Mouse (Mus musculus) intestine, embryonic 16.5 days (tissue): ENCODE measurements at regions not wholly inside any gene's neighbourhood (a gene's known extent, or its start where the extent isn't known, plus 50 kb on each side); places are given as distances from the start of the nearest gene placed in this dataset.

Experiments used
- ATAC-seq: fragments of 200-750 bp; cut with Nextera tagmentation; 2 replicates; pipeline ENCODE4 v1.8.0; 2017; ENCODE audit warnings: moderate TSS enrichment, moderate library complexity
- H3K27ac ChIP-seq: fragments of 300-500 bp; sonication (generic); 2 replicates; pipeline ENCODE4 v1.5.1; 2014; ENCODE audit warnings: mild to moderate bottlenecking, low read length
- H3K27me3 ChIP-seq: fragments of 300-500 bp; sonication (generic); replicated peaks from 2 replicates; pipeline ENCODE4 v1.6.1; 2014; ENCODE audit warnings: low read length, control low read depth, mixed read lengths; ENCODE audit not compliant: control insufficient read depth, insufficient read depth
- H3K36me3 ChIP-seq: fragments of 300-500 bp; sonication (generic); 2 replicates; pipeline ENCODE4 v1.6.1; 2014; ENCODE audit warnings: low read length, control low read depth; ENCODE audit not compliant: control insufficient read depth, insufficient read depth
- H3K4me1 ChIP-seq: fragments of 300-500 bp; sonication (generic); 2 replicates; pipeline ENCODE4 v1.6.1; 2014; ENCODE audit warnings: low read length, control low read depth, mixed read lengths; ENCODE audit not compliant: control insufficient read depth, insufficient read depth
- H3K4me2 ChIP-seq: fragments of 300-500 bp; sonication (generic); 2 replicates; pipeline ENCODE4 v1.6.1; 2014; ENCODE audit warnings: low read depth, low read length, control low read depth
- H3K4me3 ChIP-seq: fragments of 300-500 bp; sonication (generic); 2 replicates; pipeline ENCODE4 v1.5.1; 2014; ENCODE audit warnings: mild to moderate bottlenecking, low read length
- H3K9ac ChIP-seq: fragments of 300-500 bp; sonication (generic); 2 replicates; pipeline ENCODE4 v1.6.1; 2014; ENCODE audit warnings: low read depth, low read length
- H3K9me3 ChIP-seq: fragments of 300-500 bp; sonication (generic); 2 replicates; pipeline ENCODE4 v1.6.1; 2016; ENCODE audit warnings: low read length, control low read depth; ENCODE audit not compliant: control insufficient read depth
- WGBS: fragments of 180-500 bp; shearing (Covaris S2); extraction: QIAGEN DNeasy Blood & Tissue Kit; methylation state at CpG from one replicate; pipeline ENCODE4 v1.1.7; 2014; 5-methylcytosine and 5-hydroxymethylcytosine counted together

- H3K4me2 ChIP-seq: no peak overlapping the region
- WGBS: 46% methylated on average over 1 of the region's 1 CpGs
- H3K9ac ChIP-seq: no peak overlapping the region
- H3K4me1 ChIP-seq: no peaks in the 10 kb centered on the region
- H3K27ac ChIP-seq: no peak overlapping the region
- ATAC-seq: no peak
- H3K27me3 ChIP-seq: no peaks in the 10 kb centered on the region
- no peaks in the 10 kb centered on the region for H3K36me3 ChIP-seq
- H3K9me3 ChIP-seq: no peaks in the 10 kb centered on the region
- no peak overlapping the region for H3K4me3 ChIP-seq
Measured at GRCm38 (mm10) chr12:13639336-13639735, 370.4 kb downstream of the Nbas start.
